Mouse (Mus musculus) small intestine, adult 2 months (tissue): ENCODE data around the gene Mrtfa.

Source experiments
- CTCF ChIP-seq: fragments of 200-500 bp; IDR thresholded peaks from 2 replicates; pipeline ENCODE4 v1.5.1; 2012; ENCODE audit warnings: low read depth, mild to moderate bottlenecking, control low read depth, inconsistent platforms, low read length, moderate library complexity, mixed read lengths; ENCODE audit not compliant: insufficient replicate concordance, insufficient read length; ENCODE audit errors: extremely low read depth
- POLR2A ChIP-seq: fragments of 200-500 bp; IDR thresholded peaks from 2 replicates; pipeline ENCODE4 v1.6.1; 2012; ENCODE audit warnings: low read depth, mild to moderate bottlenecking, control low read depth, inconsistent platforms, low read length, moderate library complexity

DNA sequence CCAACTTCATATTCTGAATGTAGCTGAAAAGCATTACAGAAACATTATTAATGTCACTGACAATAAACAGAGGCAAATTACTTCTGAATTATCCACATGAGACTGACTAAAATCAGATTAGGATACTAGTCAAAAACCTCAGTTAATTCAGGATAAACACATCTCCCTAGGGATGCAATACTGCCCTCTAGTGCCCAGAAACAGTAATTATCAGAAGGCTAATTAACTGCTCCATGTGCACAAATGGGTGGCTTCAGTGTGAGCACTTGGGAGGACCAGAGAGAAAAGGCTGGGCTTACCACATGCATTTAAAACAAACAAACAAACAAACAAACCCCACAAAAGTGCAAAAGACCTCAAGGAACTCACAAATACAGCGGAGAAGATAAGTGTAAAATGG is 126.4 kb downstream of the Mrtfa start:
- no peak for TF ChIP-seq CTCF
- TF ChIP-seq POLR2A = no peak
